Mouse (Mus musculus) retina, adult 2 months (tissue): ENCODE measurements around the gene Plaur.

Experiments used
- DNase-seq: peaks from one replicate; pipeline ENCODE4 v3.0.0-alpha.2; 2012; ENCODE audit warnings: low read depth, low spot score

Plaur gene

GRCm38 (mm10) chr7:24462388-24463319 is at the start of gene Plaur:
Gene Plaur (plus strand): TSS chr7:24462484.
- DNase-seq, result no peak

- DNase-seq, result no peak
Observed at GRCm38 (mm10) chr7:24413630-24414029, 48.7 kb upstream of the Plaur start.

- no peak for DNase-seq
Observed at GRCm38 (mm10) chr7:24415261-24415660, 47.0 kb upstream of the Plaur start.

GRCm38 (mm10) chr7:24419579-24419978 is 42.7 kb upstream of the Plaur start:
- DNase-seq, result no peak

GRCm38 (mm10) chr7:24421648-24422047 is 40.6 kb upstream of the Plaur start:
- DNase-seq, result no peak

GRCm38 (mm10) chr7:24422251-24422650 is 40.0 kb upstream of the Plaur start:
- DNase-seq, result no peak

- no peak for DNase-seq
Observed at GRCm38 (mm10) chr7:24423107-24423763, 39.0 kb upstream of the Plaur start.

GRCm38 (mm10) chr7:24423956-24424732 is 38.1 kb upstream of the Plaur start:
- DNase-seq, result no peak

- no peak for DNase-seq
Observed at GRCm38 (mm10) chr7:24425919-24426318, 36.4 kb upstream of the Plaur start.

- no peak for DNase-seq
Observed at GRCm38 (mm10) chr7:24427168-24427567, 35.1 kb upstream of the Plaur start.

GRCm38 (mm10) chr7:24428725-24429124 is 33.6 kb upstream of the Plaur start:
- no peak for DNase-seq

- no peak for DNase-seq
Observed at GRCm38 (mm10) chr7:24429413-24430112, 32.7 kb upstream of the Plaur start.

- DNase-seq, result no peak
Observed at GRCm38 (mm10) chr7:24430551-24431345, 31.5 kb upstream of the Plaur start.

- DNase-seq, result no peak
Observed at GRCm38 (mm10) chr7:24431713-24432112, 30.6 kb upstream of the Plaur start.

GRCm38 (mm10) chr7:24435305-24435704 is 27.0 kb upstream of the Plaur start:
- DNase-seq, result no peak

- DNase-seq, result no peak
Observed at GRCm38 (mm10) chr7:24437981-24438380, 24.3 kb upstream of the Plaur start.

- no peak for DNase-seq
Observed at GRCm38 (mm10) chr7:24439191-24439590, 23.1 kb upstream of the Plaur start.

GRCm38 (mm10) chr7:24439891-24440290 is 22.4 kb upstream of the Plaur start:
- no peak for DNase-seq

- no peak for DNase-seq
Observed at GRCm38 (mm10) chr7:24441785-24442184, 20.5 kb upstream of the Plaur start.

- DNase-seq, result no peak
Observed at GRCm38 (mm10) chr7:24442313-24442712, 20.0 kb upstream of the Plaur start.
